Mouse (Mus musculus) heart, embryonic 16.5 days (tissue): ENCODE data around the gene Klhl30. TPM values are rescaled to one million over a fixed set of nuclear protein-coding genes. Genes with fewer than 3 reads are reported as not detected.

Experiments used
- ATAC-seq: fragments of 200-750 bp; cut with Nextera tagmentation; replicated peaks from 2 replicates; pipeline ENCODE4 v1.8.0; 2017; ENCODE audit warnings: moderate number of reproducible peaks; ENCODE audit not compliant: insufficient read depth, low FRiP score; ENCODE audit errors: extremely low read depth
- H3K27ac ChIP-seq: fragments of 300-500 bp; sonication (generic); 2 replicates; pipeline ENCODE4 v1.5.1; 2014; ENCODE audit warnings: mild to moderate bottlenecking, low read length, control low read depth, moderate library complexity
- H3K27me3 ChIP-seq: fragments of 300-500 bp; sonication (generic); 2 replicates; pipeline ENCODE4 v1.6.1; 2014; ENCODE audit warnings: low read length, mixed read lengths; ENCODE audit not compliant: control insufficient read depth, insufficient read depth
- H3K36me3 ChIP-seq: fragments of 300-500 bp; sonication (generic); 2 replicates; pipeline ENCODE4 v1.6.1; 2014; ENCODE audit not compliant: control insufficient read depth, insufficient read depth
- H3K4me1 ChIP-seq: fragments of 300-500 bp; sonication (generic); 2 replicates; pipeline ENCODE4 v1.6.1; 2014; ENCODE audit warnings: low read length, mixed read lengths; ENCODE audit not compliant: control insufficient read depth, insufficient read depth
- H3K4me2 ChIP-seq: fragments of 300-500 bp; sonication (generic); 2 replicates; pipeline ENCODE4 v1.6.1; 2014; ENCODE audit warnings: low read depth, mild to moderate bottlenecking, control low read depth, low read length
- H3K4me3 ChIP-seq: fragments of 300-500 bp; sonication (generic); 2 replicates; pipeline ENCODE4 v1.5.1; 2014; ENCODE audit warnings: mild to moderate bottlenecking, control low read depth, low read length
- H3K9ac ChIP-seq: fragments of 300-500 bp; sonication (generic); 2 replicates; pipeline ENCODE4 v1.6.1; 2014; ENCODE audit warnings: low read length, control low read depth
- H3K9me3 ChIP-seq: fragments of 300-500 bp; sonication (generic); replicated peaks from 2 replicates; pipeline ENCODE4 v1.6.1; 2016; ENCODE audit warnings: low read length; ENCODE audit not compliant: control insufficient read depth
- WGBS: fragments of 180-500 bp; shearing (Covaris S2); extraction: QIAGEN DNeasy Blood & Tissue Kit; methylation state at CpG from one replicate; pipeline ENCODE4 v1.1.7; 2014; 5-methylcytosine and 5-hydroxymethylcytosine counted together
- polyA plus RNA-seq: library from polyadenylated mRNA; unstranded; fragments of >200 nt; fragmentation: Nextera tagmentation; extraction: Ambion mirVana; gene quantifications from 2 replicates; pipeline ENCODE4 v1.2.1, GENCODE M21; 2015

The Klhl30 gene
- 51.4 and 58.4 TPM in 2 replicates for polyA plus RNA-seq

DNA sequence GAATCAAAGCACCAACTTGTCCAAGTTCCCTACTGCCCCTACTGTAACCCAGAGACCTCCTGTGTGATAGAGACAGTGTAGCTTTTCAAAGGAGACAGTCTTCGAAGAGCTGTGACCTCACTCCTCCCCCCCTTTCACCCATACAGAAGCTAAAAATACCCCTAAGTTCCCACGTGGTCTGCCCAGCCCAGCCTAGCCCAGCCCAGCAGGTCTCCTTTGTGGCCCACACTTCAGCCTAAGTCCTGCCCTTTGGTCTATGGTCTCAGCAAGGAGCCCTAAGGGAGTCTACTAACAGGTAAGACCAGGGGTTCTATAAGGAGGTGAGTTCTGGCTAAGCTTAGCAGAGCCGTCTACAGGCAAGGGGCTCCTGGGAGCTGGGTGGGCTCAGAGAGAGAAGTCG, at the start of gene Klhl30:
TSS of gene Klhl30 (plus strand) at position 176 of the 400 bp plus-strand sequence.
- H3K4me3 ChIP-seq, result peak within 1 kb of the TSS; percentile 53
- peaks cover 5% of the 10 kb centered on the region; the same call in 1 of the 2 replicates for H3K36me3 ChIP-seq
- 15% methylated on average over 4 of the region's 4 CpGs for WGBS
- peaks cover 25% of the 10 kb centered on the region for H3K4me1 ChIP-seq
- peak within 1 kb of the TSS; percentile 67 for H3K4me2 ChIP-seq
- peak; percentile 92 for ATAC-seq
- H3K9ac ChIP-seq, result peak within 1 kb of the TSS; percentile 72
- peaks cover 9% of the 10 kb centered on the region for H3K27me3 ChIP-seq
- peak within 1 kb of the TSS; percentile 92 for H3K27ac ChIP-seq
- H3K9me3 ChIP-seq, result no peaks in the 10 kb centered on the region

DNA sequence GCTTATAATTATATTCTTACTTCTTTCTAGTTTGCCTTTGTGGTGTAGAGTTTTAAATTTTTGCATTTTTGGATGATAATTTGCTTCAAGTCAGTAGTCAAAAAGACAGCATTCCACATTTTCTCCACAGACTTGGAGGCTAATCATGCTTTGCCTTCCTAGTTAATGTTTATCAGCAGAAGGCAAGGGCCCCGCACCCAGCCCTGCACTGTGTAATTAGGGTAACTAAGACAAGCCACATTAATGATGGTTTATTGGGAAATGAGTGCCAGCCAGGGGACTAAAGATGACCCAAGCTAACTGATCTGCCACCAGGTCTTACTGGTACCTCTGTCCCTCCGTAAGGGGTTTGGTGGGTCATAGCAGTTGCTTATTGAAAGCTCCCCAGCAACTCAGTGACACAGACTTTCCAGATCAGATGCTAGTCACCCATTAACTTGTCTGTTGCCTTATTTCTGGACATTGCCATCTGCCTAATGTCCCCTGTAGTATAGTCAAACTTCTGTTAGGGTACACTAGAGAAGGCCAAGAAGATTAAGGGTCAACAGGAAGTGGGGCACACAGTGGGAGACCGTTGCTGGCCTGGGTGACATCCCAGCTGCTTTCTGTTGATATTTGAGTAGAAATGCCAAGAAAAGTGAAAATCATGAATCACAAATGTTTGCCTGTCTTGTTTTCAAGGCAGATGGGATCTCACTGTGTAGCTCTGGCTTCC, 49.5 kb upstream of the Klhl30 start:
- H3K4me1 ChIP-seq, result peaks cover 11% of the 10 kb centered on the region
- H3K36me3 ChIP-seq, result peaks cover 6% of the 10 kb centered on the region
- no peak for ATAC-seq
- H3K27ac ChIP-seq, result no peak overlapping the region
- no peak overlapping the region for H3K9ac ChIP-seq
- no peak overlapping the region for H3K4me3 ChIP-seq
- H3K4me2 ChIP-seq, result no peak overlapping the region
- H3K9me3 ChIP-seq, result no peaks in the 10 kb centered on the region
- WGBS, result 76% methylated on average over 3 of the region's 3 CpGs
- no peaks in the 10 kb centered on the region for H3K27me3 ChIP-seq

DNA sequence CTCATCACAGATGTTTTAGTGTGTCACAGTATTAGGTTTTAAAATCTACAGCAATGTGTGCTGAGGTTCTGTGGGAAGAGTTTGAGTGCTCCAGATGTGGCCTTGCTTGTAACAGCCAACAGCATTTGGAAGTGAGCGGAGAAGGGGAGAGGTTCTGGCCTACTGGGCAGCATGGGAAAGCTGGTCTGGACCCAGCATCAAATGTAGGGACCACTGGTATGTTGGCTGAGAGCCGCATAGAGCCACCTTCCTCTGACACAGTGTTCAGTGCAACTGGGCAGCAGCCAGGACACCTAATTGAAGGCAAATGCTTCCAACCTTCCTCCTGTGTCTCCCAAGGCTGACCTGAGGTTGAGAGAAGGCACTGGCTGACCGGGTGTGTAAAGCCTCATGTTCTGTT, 48.8 kb upstream of the Klhl30 start:
- H3K4me3 ChIP-seq, result no peak overlapping the region
- H3K4me2 ChIP-seq, result no peak overlapping the region
- no peak for ATAC-seq
- H3K36me3 ChIP-seq, result peaks cover 7% of the 10 kb centered on the region
- no peaks in the 10 kb centered on the region for H3K9me3 ChIP-seq
- H3K4me1 ChIP-seq, result peaks cover 11% of the 10 kb centered on the region
- no peak overlapping the region for H3K27ac ChIP-seq
- no peak overlapping the region for H3K9ac ChIP-seq
- no peaks in the 10 kb centered on the region for H3K27me3 ChIP-seq
- WGBS, result 87% methylated on average over 3 of the region's 3 CpGs

DNA sequence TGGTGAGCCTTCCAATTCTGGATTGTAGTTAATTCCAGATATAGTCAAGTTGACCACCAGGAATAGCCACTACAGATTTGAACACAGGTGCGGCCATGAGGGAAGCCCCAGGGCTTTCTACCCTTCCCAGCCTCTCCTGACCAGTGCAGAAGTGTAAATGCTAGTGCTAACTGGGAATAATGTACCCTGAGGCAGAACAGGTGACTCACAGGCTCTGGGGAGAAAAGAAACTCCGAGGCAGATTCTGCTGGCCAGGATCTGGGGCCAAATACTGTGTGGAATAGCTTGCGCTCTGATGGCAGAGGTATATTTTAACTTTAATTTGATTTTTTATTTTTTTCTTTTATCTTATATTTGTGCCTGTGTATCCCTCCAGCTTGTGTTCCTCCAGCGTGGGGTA, 46.2 kb upstream of the Klhl30 start:
- H3K4me2 ChIP-seq, result no peak overlapping the region
- H3K4me1 ChIP-seq, result no peaks in the 10 kb centered on the region
- 89% methylated on average over 4 of the region's 4 CpGs for WGBS
- no peaks in the 10 kb centered on the region for H3K9me3 ChIP-seq
- no peaks in the 10 kb centered on the region for H3K27me3 ChIP-seq
- H3K4me3 ChIP-seq, result no peak overlapping the region
- peaks cover 28% of the 10 kb centered on the region for H3K36me3 ChIP-seq
- H3K27ac ChIP-seq, result no peak overlapping the region
- H3K9ac ChIP-seq, result no peak overlapping the region
- no peak for ATAC-seq

DNA sequence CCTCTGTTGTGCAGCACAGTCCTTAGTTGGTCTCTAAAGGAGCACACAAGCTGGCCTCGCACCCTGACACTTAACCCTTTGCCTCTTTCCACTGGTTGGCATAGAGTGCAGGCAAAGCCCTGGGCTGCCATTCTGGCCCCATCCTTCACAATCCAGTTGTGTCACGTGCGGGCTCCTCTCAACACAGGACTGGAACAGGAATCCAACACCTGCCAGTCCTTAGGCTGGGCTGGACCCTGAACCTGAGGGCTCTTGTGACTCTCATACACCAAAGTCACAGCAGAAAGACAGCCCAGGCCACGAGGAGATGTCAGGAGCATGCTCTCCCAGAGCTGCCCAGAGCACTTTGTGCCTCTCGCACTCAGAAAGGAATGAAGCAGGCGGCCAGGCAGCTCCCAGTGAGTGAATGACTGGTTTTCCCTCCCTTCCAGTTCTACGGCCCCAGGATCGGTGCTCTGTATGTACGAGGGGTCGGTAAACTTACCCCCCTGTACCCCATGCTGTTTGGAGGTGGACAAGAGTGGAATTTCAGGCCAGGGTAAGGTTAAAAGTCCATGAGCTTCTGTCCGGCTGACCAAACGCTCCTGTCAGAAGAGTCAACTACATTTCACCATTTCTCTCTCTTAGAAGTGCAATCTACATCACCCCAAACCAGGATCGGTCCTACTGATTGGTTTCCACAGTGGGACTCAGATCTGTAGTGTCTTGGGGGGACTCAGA, 41.3 kb upstream of the Klhl30 start:
- Histone ChIP-seq H3K27me3 (no peaks in the 10 kb centered on the region), H3K4me3 (no peak overlapping the region), H3K4me2 (no peak overlapping the region), H3K4me1 (peaks cover 13% of the 10 kb centered on the region), H3K9me3 (no peaks in the 10 kb centered on the region), H3K9ac (no peak overlapping the region), H3K36me3 (peaks cover 46% of the 10 kb centered on the region), H3K27ac (no peak overlapping the region)
- no peak for ATAC-seq
- 89% methylated on average over 13 of the region's 13 CpGs for WGBS

DNA sequence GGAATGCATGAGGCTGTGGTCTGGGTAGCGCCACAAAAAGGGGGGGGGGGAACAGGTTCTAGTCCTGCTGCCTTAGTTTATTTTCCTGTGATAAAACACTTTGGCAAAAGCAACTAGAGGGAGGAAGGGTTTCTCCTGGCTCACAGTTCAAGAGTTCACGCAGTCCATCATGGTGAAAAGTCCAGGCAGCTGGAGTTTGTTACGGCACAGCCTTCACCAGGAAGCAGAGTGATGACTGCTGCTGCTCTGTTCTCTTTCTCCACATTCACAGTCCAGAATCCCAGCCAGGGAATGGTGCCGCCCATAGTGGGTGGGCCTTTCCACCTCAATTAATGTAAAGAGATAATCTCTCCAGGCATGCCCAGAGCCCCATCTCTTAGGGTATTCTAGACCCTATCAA, 38.5 kb upstream of the Klhl30 start:
- H3K27me3 ChIP-seq, result no peaks in the 10 kb centered on the region
- H3K4me1 ChIP-seq, result peaks cover 13% of the 10 kb centered on the region
- H3K9ac ChIP-seq, result no peak overlapping the region
- H3K4me2 ChIP-seq, result no peak overlapping the region
- ATAC-seq, result no peak
- WGBS, result 72% methylated on average over 4 of the region's 4 CpGs
- no peak overlapping the region for H3K27ac ChIP-seq
- peaks cover 37% of the 10 kb centered on the region for H3K36me3 ChIP-seq
- H3K4me3 ChIP-seq, result no peak overlapping the region
- no peaks in the 10 kb centered on the region for H3K9me3 ChIP-seq

DNA sequence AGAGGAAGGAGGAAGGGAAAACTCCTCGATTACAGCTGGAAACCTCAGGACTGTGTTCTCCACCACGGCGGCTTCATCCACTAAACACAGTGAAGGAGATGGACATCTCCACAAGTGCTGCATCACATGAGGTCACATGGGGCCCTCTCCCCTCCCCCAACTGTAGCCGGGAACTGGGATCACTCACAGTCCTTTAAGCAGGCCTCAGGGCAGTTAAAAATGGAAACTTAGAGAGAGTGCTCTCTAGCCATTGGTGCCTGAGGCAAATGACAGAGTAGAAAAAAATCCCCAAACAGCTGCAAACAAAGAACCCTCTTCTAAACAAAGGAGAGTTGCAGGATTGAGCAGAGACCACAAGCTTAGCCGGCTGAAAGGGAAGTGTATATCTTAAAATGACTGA, 37.6 kb upstream of the Klhl30 start:
- H3K27me3 ChIP-seq, result no peaks in the 10 kb centered on the region
- no peak overlapping the region; the same call in 1 of the 2 replicates for H3K9ac ChIP-seq
- H3K9me3 ChIP-seq, result no peaks in the 10 kb centered on the region
- WGBS, result 27% methylated on average over 5 of the region's 5 CpGs
- peak; percentile 70 for ATAC-seq
- H3K36me3 ChIP-seq, result peaks cover 32% of the 10 kb centered on the region
- H3K4me1 ChIP-seq, result peaks cover 16% of the 10 kb centered on the region
- H3K27ac ChIP-seq, result peak overlapping the region; percentile 66
- H3K4me3 ChIP-seq, result no peak overlapping the region
- H3K4me2 ChIP-seq, result 0 out of 2 replicates have a peak overlapping the region, but pooled peaks have one; percentile 1

DNA sequence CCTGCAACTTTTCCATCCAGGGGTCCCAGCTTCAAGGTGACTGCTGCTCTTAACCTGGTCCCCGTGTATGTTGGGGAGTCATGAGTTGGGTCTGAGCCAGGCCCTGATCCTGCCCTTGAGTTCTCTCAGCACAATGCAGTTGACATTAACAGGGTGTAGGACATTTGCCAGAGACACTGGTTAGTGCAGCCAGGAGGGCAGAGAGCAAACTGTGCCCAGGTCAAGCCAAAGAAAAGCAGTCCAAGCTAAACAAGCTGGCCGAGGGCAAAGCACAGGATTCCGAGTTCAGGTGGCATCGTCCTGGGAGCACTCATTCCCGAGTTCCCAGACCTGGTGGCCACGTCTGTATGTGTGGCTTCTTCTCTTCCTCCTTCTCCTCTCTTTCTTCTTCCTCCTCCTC, 33.2 kb upstream of the Klhl30 start:
- Histone ChIP-seq H3K4me3 (no peak overlapping the region), H3K9me3 (no peaks in the 10 kb centered on the region), H3K27ac (no peak overlapping the region; the same call in 1 of the 2 replicates), H3K9ac (no peak overlapping the region), H3K27me3 (no peaks in the 10 kb centered on the region), H3K4me2 (no peak overlapping the region), H3K36me3 (no peaks in the 10 kb centered on the region), H3K4me1 (peaks cover 30% of the 10 kb centered on the region)
- no peak for ATAC-seq
- WGBS, result 58% methylated on average over 6 of the region's 6 CpGs
